Mouse (Mus musculus) MEL (cell line): ENCODE data around the gene Efcab14.

Experiments used
- CTCF ChIP-seq, 3 experiments: IDR thresholded peaks in 2 of 3; conservative IDR thresholded peaks in 1 of 3; 2 replicates each; pipeline ENCODE4 v1.5.1; 2011 to 2012; ENCODE audit warnings: low read length in 3 of 3, low read depth in 2 of 3, mild to moderate bottlenecking in 2 of 3, improper control_type of control experiment in 1 of 3, inconsistent platforms in 1 of 3, mixed read lengths in 1 of 3, moderate library complexity in 1 of 3; ENCODE audit not compliant: control insufficient read depth in 1 of 3, insufficient read depth in 1 of 3, poor library complexity in 1 of 3, severe bottlenecking in 1 of 3
- MEF2A ChIP-seq: IDR thresholded peaks from 2 replicates; pipeline ENCODE4 v1.6.1; 2014; ENCODE audit warnings: low read depth, mild to moderate bottlenecking, inconsistent platforms, low read length, improper control_type of control experiment; ENCODE audit not compliant: poor library complexity, insufficient replicate concordance, severe bottlenecking; ENCODE audit errors: extremely low read depth
- POLR2A ChIP-seq, 2 experiments: IDR thresholded peaks; 2 replicates each; pipeline ENCODE4 v1.6.1; 2011 to 2012; ENCODE audit warnings: low read length in 2 of 2, mild to moderate bottlenecking in 2 of 2, control low read depth in 1 of 2, improper control_type of control experiment in 1 of 2, low read depth in 1 of 2, moderate library complexity in 1 of 2; ENCODE audit not compliant: control insufficient read depth in 1 of 2, insufficient read depth in 1 of 2, poor library complexity in 1 of 2
- POLR2AphosphoS2 ChIP-seq: IDR thresholded peaks from 2 replicates; pipeline ENCODE4 v1.6.1; 2011; ENCODE audit warnings: low read length, improper control_type of control experiment
- POLR2AphosphoS5 ChIP-seq: IDR thresholded peaks from 2 replicates; pipeline ENCODE4 v1.6.1; 2012; ENCODE audit warnings: low read depth, borderline replicate concordance, mild to moderate bottlenecking, inconsistent platforms, low read length, moderate library complexity, mixed read lengths
- SMC3 ChIP-seq: IDR thresholded peaks from 2 replicates; pipeline ENCODE4 v1.6.1; 2011; ENCODE audit warnings: low read depth, low read length, improper control_type of control experiment
- USF2 ChIP-seq, 2 experiments: IDR thresholded peaks; 2 replicates each; pipeline ENCODE4 v1.6.1; 2011 to 2012; ENCODE audit warnings: improper control_type of control experiment in 2 of 2, low read length in 2 of 2, borderline replicate concordance in 1 of 2, inconsistent platforms in 1 of 2, low read depth in 1 of 2, mild to moderate bottlenecking in 1 of 2; ENCODE audit not compliant: insufficient read depth in 1 of 2

GRCm38 (mm10) chr4:115733746-115734145, 3.8 kb upstream of the Efcab14 start:
- peak in 1 of 2 experiments; percentile 53; a peak in 1 of 4 replicates for TF ChIP-seq POLR2A (IDR thresholded peaks at IDR 0.05; ENCODE audit: control insufficient read depth in 1 of 2, insufficient read depth in 1 of 2, low read depth in 1 of 2, low read length in 2 of 2, poor library complexity in 1 of 2)
- TF ChIP-seq CTCF (IDR thresholded peaks at IDR 0.05 in 2 of 3, conservative IDR thresholded peaks at IDR 0.05 in 1 of 3; ENCODE audit: control insufficient read depth in 1 of 3, insufficient read depth in 1 of 3, low read depth in 2 of 3, low read length in 3 of 3, poor library complexity in 1 of 3, severe bottlenecking in 1 of 3): no peak
- no peak for TF ChIP-seq POLR2AphosphoS2
- TF ChIP-seq SMC3: no peak
- TF ChIP-seq USF2 (IDR thresholded peaks at IDR 0.05; ENCODE audit: borderline replicate concordance in 1 of 2, insufficient read depth in 1 of 2, low read depth in 1 of 2, low read length in 2 of 2): no peak
- no peak for TF ChIP-seq MEF2A
- TF ChIP-seq POLR2AphosphoS5: no peak
